Mouse (Mus musculus) urinary bladder, postnatal 36 days (tissue): ENCODE results near the gene Atad3a.
A peak's percentile ranks its signal among the peaks of the same experiment; 100 is the strongest.
"Not testable (repeated sequence)": the region's sequence is repeated elsewhere in the genome, so short reads cannot be mapped to it uniquely, and the experiment has no call there.

Source experiments
- DNase-seq, 2 experiments: peaks; one replicate each; pipeline ENCODE4 v3.0.0; 2022; ENCODE audit warnings: low spot score in 2 of 2, mixed read lengths in 1 of 2

Gene Atad3a

GRCm38 (mm10) chr4:155760613-155761355 lies at the start of gene Atad3a:
Atad3a (minus strand) TSS chr4:155761093.
- DNase-seq, result peak; percentile 94 to 97

GRCm38 (mm10) chr4:155807841-155808240 lies 46.9 kb upstream of the Atad3a start:
- no peak for DNase-seq

- peak; percentile 89 to 96 for DNase-seq
These were observed 42.6 kb upstream of the Atad3a start for GRCm38 (mm10) chr4:155803340-155804041.

GRCm38 (mm10) chr4:155802741-155803339 lies 41.9 kb upstream of the Atad3a start, which contains the start of gene Mrpl20:
Mrpl20 (plus strand) TSS chr4:155802878.
- no peak for DNase-seq

- no peak for DNase-seq
These were observed 41.2 kb upstream of the Atad3a start for GRCm38 (mm10) chr4:155802075-155802474.

GRCm38 (mm10) chr4:155793730-155794129 lies 32.8 kb upstream of the Atad3a start:
- no peak for DNase-seq

GRCm38 (mm10) chr4:155791240-155791933 lies 30.5 kb upstream of the Atad3a start:
- DNase-seq, result no peak

- peak; percentile 58 to 69 for DNase-seq
These were observed 29.8 kb upstream of the Atad3a start for GRCm38 (mm10) chr4:155790650-155791161.

- no peak for DNase-seq
These were observed 29.2 kb upstream of the Atad3a start, which contains the start of gene Ankrd65 for GRCm38 (mm10) chr4:155790021-155790489. Ankrd65 (plus strand) TSS chr4:155790439.

- DNase-seq, result not testable (repeated sequence)
These were observed 27.9 kb upstream of the Atad3a start for GRCm38 (mm10) chr4:155788833-155789232.

- no peak for DNase-seq
These were observed 27.4 kb upstream of the Atad3a start for GRCm38 (mm10) chr4:155788300-155788699.

GRCm38 (mm10) chr4:155785819-155786218 lies 24.9 kb upstream of the Atad3a start, which contains the start of gene Tmem88b:
Tmem88b (minus strand) TSS chr4:155785874.
- no peak for DNase-seq

GRCm38 (mm10) chr4:155785246-155785645 lies 24.4 kb upstream of the Atad3a start:
- no peak for DNase-seq

GRCm38 (mm10) chr4:155784081-155784701 lies 23.3 kb upstream of the Atad3a start:
- DNase-seq, result peak; percentile 75 to 80

- no peak for DNase-seq
These were observed 22.7 kb upstream of the Atad3a start for GRCm38 (mm10) chr4:155783486-155784080.

- peak in 1 of 2 experiments; percentile 69 for DNase-seq
These were observed 20.0 kb upstream of the Atad3a start for GRCm38 (mm10) chr4:155780895-155781294.

- DNase-seq, result no peak
These were observed 18.6 kb upstream of the Atad3a start for GRCm38 (mm10) chr4:155779498-155779897.

GRCm38 (mm10) chr4:155777816-155778215 lies 16.9 kb upstream of the Atad3a start:
- no peak for DNase-seq

- no peak for DNase-seq
These were observed 15.9 kb upstream of the Atad3a start for GRCm38 (mm10) chr4:155776704-155777335.

GRCm38 (mm10) chr4:155775855-155776254 lies 15.0 kb upstream of the Atad3a start:
- no peak for DNase-seq
